Mouse (Mus musculus) intestine, postnatal 0 days (tissue): ENCODE data around the gene Dph2. TPM values are rescaled to one million over a fixed set of nuclear protein-coding genes. Genes with fewer than 3 reads are reported as not detected.
A peak's percentile ranks its signal among the peaks of the same experiment; 100 is the strongest.

ENCODE experiments used
- ATAC-seq: fragments of 200-750 bp; cut with Nextera tagmentation; 2 replicates; pipeline ENCODE4 v1.8.0; 2017; ENCODE audit warnings: mild to moderate bottlenecking, moderate TSS enrichment, moderate library complexity
- H3K27ac ChIP-seq: fragments of 300-500 bp; sonication (generic); 2 replicates; pipeline ENCODE4 v1.5.1; 2014; ENCODE audit warnings: mild to moderate bottlenecking, low read depth, low read length, moderate library complexity
- H3K27me3 ChIP-seq: fragments of 300-500 bp; sonication (generic); replicated peaks from 2 replicates; pipeline ENCODE4 v1.6.1; 2014; ENCODE audit warnings: low read length, mixed read lengths; ENCODE audit not compliant: control insufficient read depth, insufficient read depth
- H3K36me3 ChIP-seq: fragments of 300-500 bp; sonication (generic); 2 replicates; pipeline ENCODE4 v1.6.1; 2014; ENCODE audit warnings: mild to moderate bottlenecking, moderate library complexity; ENCODE audit not compliant: control insufficient read depth, insufficient read depth
- H3K4me1 ChIP-seq: fragments of 300-500 bp; sonication (generic); replicated peaks from 2 replicates; pipeline ENCODE4 v1.6.1; 2014; ENCODE audit warnings: antibody characterized with exemption, low read length, mixed read lengths; ENCODE audit not compliant: control insufficient read depth, insufficient read depth
- H3K4me2 ChIP-seq: fragments of 300-500 bp; sonication (generic); replicated peaks from 2 replicates; pipeline ENCODE4 v1.6.1; 2014; ENCODE audit warnings: low read depth, mild to moderate bottlenecking, moderate library complexity
- H3K4me3 ChIP-seq: fragments of 300-500 bp; sonication (generic); 2 replicates; pipeline ENCODE4 v1.5.1; 2014; ENCODE audit warnings: low read depth, low read length
- H3K9ac ChIP-seq: fragments of 300-500 bp; sonication (generic); 2 replicates; pipeline ENCODE4 v1.6.1; 2014; ENCODE audit warnings: mild to moderate bottlenecking, low read depth, low read length
- H3K9me3 ChIP-seq: fragments of 300-500 bp; sonication (generic); 2 replicates; pipeline ENCODE4 v1.6.1; 2016; ENCODE audit warnings: mixed run types; ENCODE audit not compliant: control insufficient read depth
- CTCF ChIP-seq: sonication (generic); IDR thresholded peaks from 2 replicates; pipeline ENCODE4 v1.5.1; 2016; ENCODE audit warnings: low read depth, mild to moderate bottlenecking, control low read depth, antibody characterized with exemption, moderate library complexity
- WGBS: fragments of 180-500 bp; shearing (Covaris S2); extraction: QIAGEN DNeasy Blood & Tissue Kit; methylation state at CpG from one replicate; pipeline ENCODE4 v1.1.7; 2014; 5-methylcytosine and 5-hydroxymethylcytosine counted together
- polyA plus RNA-seq: library from polyadenylated mRNA; unstranded; fragments of >200 nt; fragmentation: Nextera tagmentation; extraction: Ambion mirVana; gene quantifications from 2 replicates; pipeline ENCODE4 v1.2.1, GENCODE M21; 2015

Dph2 gene
- polyA plus RNA-seq, 1 experiment from 2014 or later = 5.5 TPM

DNA sequence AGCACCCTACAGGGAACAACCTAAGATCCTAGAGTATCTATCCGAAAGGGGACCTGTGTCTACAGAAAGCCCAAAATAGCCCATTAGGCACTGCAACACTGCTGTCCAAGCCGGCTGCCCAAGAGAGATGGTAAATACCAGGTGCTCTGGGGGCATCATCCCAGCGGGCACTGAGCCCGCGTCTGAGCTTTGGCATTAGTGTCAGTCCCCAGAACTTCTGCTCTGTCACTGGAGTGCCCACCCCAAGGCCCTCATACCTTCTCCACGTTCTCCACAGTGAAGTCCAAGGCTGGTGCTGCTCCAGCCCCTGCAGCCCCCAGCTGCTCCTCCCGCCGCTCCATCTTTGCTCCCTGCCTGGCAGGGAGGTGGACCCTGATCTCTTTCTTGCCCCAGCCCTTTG is 22.2 kb upstream of the Dph2 start:
- no peaks in the 10 kb centered on the region for H3K9me3 ChIP-seq
- H3K27ac ChIP-seq = no peak overlapping the region
- no peaks in the 10 kb centered on the region for H3K27me3 ChIP-seq
- no peak for ATAC-seq
- H3K4me3 ChIP-seq = peak overlapping the region; percentile 79
- H3K36me3 ChIP-seq = peaks cover 22% of the 10 kb centered on the region; the same call in 1 of the 2 replicates
- peak overlapping the region; percentile 59 for H3K9ac ChIP-seq
- H3K4me1 ChIP-seq = peaks cover 11% of the 10 kb centered on the region
- H3K4me2 ChIP-seq = peak overlapping the region; percentile 98
- WGBS = 19% methylated on average over 8 of the region's 8 CpGs
- no peak for TF ChIP-seq CTCF

DNA sequence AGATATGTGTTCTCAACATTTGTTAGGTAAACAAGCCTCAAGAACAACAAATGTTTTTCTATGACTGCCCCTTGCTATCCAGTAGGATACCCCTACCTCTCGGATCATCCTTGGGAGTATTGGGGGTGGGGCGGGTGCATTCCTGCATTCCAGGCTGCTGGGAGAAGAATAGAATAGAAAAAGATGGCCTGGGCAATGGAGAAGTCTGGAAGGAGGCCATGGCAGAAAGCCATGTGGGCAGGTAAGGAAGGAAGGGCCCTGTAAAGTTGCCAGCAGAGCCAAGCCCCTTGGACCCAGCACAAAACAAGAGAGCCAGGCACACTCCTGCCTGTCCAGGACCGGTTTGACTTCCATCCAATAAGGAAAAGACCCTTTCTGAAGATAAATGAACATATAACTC is 21.6 kb upstream of the Dph2 start:
- Histone ChIP-seq H3K27ac (no peak overlapping the region), H3K9ac (no peak overlapping the region), H3K27me3 (no peaks in the 10 kb centered on the region)

DNA sequence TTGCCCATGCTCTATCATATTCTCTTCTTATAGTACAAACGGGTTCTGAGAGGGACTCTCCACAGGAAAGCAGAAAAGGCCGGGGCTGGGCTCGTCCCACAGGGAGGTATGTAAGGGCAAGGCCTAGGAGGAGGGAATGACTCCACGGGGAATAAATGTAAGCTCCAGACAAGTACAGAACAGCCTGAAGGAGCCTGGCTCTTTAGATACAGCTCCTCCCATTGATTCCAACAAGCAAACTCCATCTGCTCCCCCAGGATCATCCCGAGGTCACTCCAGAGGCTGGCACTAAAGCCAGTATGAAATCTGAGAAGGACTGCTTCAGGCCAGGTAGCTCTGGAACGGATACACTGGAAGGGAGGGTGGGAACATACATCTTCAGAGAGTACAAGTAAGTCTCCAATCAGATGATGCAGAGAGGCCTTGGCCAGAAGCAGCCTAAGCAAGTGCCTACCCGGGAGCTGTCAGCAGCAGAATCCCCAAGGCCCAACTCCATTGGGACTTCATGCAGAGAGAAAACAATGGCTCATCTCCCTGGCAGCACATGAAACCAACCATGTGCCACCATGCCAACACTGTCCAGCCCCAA is 20.9 kb upstream of the Dph2 start:
- no peak overlapping the region for H3K9ac ChIP-seq
- no peak overlapping the region for H3K27ac ChIP-seq
- 65% methylated on average over 7 of the region's 7 CpGs for WGBS
- H3K9me3 ChIP-seq = no peaks in the 10 kb centered on the region
- no peak for ATAC-seq
- H3K27me3 ChIP-seq = no peaks in the 10 kb centered on the region
- H3K36me3 ChIP-seq = peaks cover 22% of the 10 kb centered on the region; the same call in 1 of the 2 replicates
- H3K4me2 ChIP-seq = 0 out of 2 replicates have a peak overlapping the region, but pooled peaks have one; percentile 13
- TF ChIP-seq CTCF = no peak
- peaks cover 11% of the 10 kb centered on the region for H3K4me1 ChIP-seq
- H3K4me3 ChIP-seq = no peak overlapping the region

More for the DNA sequence above, 21.6 kb upstream of the Dph2 start:
- TF ChIP-seq CTCF = no peak
- Histone ChIP-seq H3K9me3 (no peaks in the 10 kb centered on the region), H3K36me3 (peaks cover 22% of the 10 kb centered on the region; the same call in 1 of the 2 replicates), H3K4me3 (no peak overlapping the region), H3K4me1 (peaks cover 11% of the 10 kb centered on the region), H3K4me2 (peak overlapping the region; percentile 98)
- 61% methylated on average over 3 of the region's 3 CpGs for WGBS
- ATAC-seq = no peak

DNA sequence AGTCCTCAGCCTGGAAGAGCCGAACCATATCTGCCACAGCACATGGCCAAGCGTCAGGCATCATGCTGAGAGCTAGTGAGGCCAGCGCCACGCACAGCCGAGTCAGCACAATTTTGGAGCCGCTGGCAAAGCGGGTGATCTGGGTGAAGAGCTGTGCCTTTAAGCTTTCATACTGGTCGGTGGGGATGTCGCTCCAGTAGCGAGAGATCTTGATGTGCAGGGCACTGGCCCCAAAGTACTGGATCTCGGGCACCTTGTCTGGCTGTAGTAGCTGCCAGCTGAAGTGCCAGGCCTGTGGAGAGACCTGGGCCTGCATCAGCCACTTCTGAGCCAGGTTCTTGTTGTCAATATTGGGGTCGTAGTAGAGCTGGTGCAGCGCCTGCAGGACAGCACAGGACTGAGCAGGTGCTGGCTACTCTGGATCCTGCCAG is 20.3 kb upstream of the Dph2 start:
- H3K4me1 ChIP-seq = peaks cover 11% of the 10 kb centered on the region
- H3K36me3 ChIP-seq = peaks cover 22% of the 10 kb centered on the region; the same call in 1 of the 2 replicates
- no peak overlapping the region for H3K27ac ChIP-seq
- ATAC-seq = no peak
- H3K4me3 ChIP-seq = no peak overlapping the region
- H3K4me2 ChIP-seq = no peak overlapping the region
- no peaks in the 10 kb centered on the region for H3K9me3 ChIP-seq
- H3K27me3 ChIP-seq = no peaks in the 10 kb centered on the region
- 95% methylated on average over 13 of the region's 13 CpGs for WGBS
- H3K9ac ChIP-seq = no peak overlapping the region
- no peak for TF ChIP-seq CTCF

DNA sequence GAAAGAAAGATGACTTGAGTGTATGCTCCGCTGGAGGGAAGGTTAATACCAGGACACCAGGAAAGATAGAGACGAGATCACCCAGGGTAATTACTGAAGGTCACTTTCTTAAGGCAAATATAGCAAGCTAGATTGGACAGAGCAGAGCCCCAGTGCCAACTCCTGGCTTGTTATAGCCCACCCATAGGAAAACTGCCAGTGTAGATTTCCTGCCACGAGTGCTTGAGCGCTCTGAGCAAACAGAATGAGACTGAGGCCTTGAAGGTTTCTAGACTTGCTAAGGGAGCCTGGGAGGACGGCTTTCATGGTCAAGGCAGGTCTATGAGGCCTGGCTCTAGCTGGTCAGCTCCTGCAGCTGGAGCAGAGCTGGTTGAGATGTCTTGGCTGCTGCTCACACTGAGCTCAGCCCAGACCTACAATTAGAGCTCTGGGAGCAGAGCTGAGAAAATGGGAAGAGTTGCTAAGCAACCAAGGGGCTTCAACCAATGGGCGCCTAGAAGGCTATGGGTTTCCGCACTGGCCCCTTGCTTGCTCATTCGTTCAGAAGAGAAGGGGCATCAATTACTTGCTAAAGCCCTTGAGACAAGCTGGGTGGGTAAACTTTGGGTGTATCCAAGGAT is 17.1 kb upstream of the Dph2 start:
- Histone ChIP-seq H3K9ac (no peak overlapping the region), H3K4me2 (no peak overlapping the region), H3K27me3 (no peaks in the 10 kb centered on the region), H3K4me3 (no peak overlapping the region), H3K36me3 (peaks cover 40% of the 10 kb centered on the region), H3K27ac (no peak overlapping the region), H3K4me1 (peaks cover 2% of the 10 kb centered on the region; the same call in 1 of the 2 replicates), H3K9me3 (no peaks in the 10 kb centered on the region)
- TF ChIP-seq CTCF = no peak
- ATAC-seq = no peak
- 74% methylated on average over 8 of the region's 8 CpGs for WGBS

DNA sequence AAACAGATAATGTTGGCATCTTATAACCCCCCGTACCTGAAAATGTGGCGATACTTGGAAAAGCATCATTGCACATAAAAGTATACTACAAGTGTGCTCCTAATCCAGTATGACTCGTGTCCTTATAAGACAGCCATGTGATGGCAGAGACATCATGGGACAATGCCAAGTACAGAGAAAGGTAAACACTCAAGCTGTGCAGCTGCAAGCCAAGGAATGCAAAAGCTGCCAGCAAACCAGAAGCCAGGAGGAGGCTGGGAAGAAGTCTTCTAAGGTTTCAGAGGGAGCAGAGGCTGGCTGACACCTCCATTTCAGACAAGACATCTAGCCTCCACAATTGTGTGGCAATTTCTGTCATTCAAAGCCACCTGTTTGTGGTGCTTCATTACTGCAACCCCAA is 14.4 kb upstream of the Dph2 start:
- Histone ChIP-seq H3K9me3 (no peaks in the 10 kb centered on the region), H3K27ac (no peak overlapping the region), H3K4me1 (no peaks in the 10 kb centered on the region), H3K36me3 (peaks cover 56% of the 10 kb centered on the region), H3K4me3 (no peak overlapping the region), H3K4me2 (no peak overlapping the region), H3K9ac (no peak overlapping the region), H3K27me3 (no peaks in the 10 kb centered on the region)
- WGBS = 71% methylated on average over 3 of the region's 3 CpGs
- TF ChIP-seq CTCF = no peak
- ATAC-seq = no peak
